Mouse (Mus musculus): ENCODE data around the gene Rgs3. TPM values are rescaled to one million over a fixed set of nuclear protein-coding genes. Genes with fewer than 3 reads are reported as not detected.

Rgs3 gene
- polyA plus RNA-seq, 1 experiment = 46.3 TPM

- DNase-seq (ENCODE audit: extremely low spot score in 1 of 2, low spot score in 1 of 2) = peak in 1 of 2 experiments; percentile 38
These were observed 65.2 kb downstream of the Rgs3 start for GRCm38 (mm10) chr4:62624679-62625450.

DNA sequence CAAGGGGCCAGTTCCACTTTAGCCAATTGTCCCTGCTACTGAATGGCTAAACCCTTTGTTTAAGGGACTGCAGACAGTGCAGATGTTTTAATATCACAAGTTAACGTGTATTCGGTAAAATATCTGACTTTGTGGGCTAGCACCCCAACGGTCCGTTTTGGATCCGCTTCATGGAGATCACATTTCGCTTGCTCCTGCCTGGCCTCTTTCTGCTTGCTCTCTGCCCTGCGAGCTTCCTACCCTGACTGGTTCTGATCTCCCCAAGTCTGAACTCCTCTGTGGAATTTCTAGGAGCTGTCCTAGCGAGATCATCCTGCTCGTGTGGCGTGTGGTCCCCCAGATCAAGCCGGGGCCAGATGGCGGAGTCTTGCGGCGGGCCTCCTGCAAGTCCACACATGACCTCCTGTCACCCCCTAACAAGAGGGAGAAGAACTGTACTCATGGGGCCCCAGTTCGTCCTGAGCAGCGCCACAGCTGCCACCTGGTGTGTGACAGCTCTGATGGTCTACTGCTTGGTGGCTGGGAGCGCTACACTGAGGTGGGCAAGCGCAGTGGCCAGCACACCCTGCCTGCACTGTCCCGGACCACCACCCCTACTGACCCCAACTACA, 65.9 kb downstream of the Rgs3 start:
- DNase-seq (ENCODE audit: extremely low spot score in 1 of 2, low spot score in 1 of 2) = no peak

- no peak for DNase-seq (ENCODE audit: extremely low spot score in 1 of 2, low spot score in 1 of 2)
These were observed 66.8 kb downstream of the Rgs3 start for GRCm38 (mm10) chr4:62626228-62627026.

DNA sequence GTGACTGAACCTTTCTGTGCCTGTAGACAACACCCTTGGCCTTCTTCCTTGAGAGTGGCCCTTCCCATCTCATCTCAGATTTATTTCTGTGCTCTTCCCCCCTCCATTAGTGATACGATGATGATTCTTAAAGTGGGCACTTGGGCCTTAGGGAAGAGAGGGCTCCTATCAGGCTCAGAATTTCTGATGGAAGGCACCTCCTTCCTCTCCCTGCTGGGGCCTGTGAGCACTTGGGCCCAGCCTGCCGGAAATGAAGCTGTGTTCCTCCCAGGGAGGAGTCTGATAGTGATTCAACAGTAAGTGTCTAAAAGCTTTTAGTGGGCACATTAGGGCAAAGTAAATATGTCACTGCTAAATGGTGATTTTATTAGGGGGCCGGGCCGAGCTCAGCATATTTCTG, 67.7 kb downstream of the Rgs3 start:
- DNase-seq (ENCODE audit: extremely low spot score in 1 of 2, low spot score in 1 of 2) = no peak

GRCm38 (mm10) chr4:62628547-62628946, 68.9 kb downstream of the Rgs3 start:
- DNase-seq (ENCODE audit: extremely low spot score in 1 of 2, low spot score in 1 of 2) = no peak

GRCm38 (mm10) chr4:62629461-62629860, 69.8 kb downstream of the Rgs3 start:
- DNase-seq (ENCODE audit: extremely low spot score in 1 of 2, low spot score in 1 of 2) = no peak

- DNase-seq (ENCODE audit: extremely low spot score in 1 of 2, low spot score in 1 of 2) = no peak
These were observed 70.3 kb downstream of the Rgs3 start for GRCm38 (mm10) chr4:62629905-62630304.

DNA sequence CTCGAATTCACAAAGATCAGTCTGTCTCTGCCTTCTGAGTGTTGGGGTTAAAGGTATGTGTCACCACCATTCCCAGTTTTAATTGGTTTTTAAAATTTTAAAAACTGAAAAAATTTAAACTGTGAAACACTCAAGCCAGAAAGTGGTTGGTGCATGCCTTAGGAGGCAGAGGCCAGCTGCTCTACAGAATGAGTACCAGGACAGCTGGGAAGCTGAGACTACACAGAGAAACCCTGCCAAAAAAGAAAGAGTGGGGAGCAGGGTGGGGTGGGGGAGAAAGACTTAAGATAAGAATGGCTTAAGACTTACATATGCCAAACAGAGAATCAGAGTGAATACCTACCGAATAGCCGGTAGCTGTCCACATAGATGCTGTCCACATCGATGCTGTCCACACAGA, 73.6 kb downstream of the Rgs3 start:
- DNase-seq (ENCODE audit: extremely low spot score in 1 of 2, low spot score in 1 of 2) = no peak

DNA sequence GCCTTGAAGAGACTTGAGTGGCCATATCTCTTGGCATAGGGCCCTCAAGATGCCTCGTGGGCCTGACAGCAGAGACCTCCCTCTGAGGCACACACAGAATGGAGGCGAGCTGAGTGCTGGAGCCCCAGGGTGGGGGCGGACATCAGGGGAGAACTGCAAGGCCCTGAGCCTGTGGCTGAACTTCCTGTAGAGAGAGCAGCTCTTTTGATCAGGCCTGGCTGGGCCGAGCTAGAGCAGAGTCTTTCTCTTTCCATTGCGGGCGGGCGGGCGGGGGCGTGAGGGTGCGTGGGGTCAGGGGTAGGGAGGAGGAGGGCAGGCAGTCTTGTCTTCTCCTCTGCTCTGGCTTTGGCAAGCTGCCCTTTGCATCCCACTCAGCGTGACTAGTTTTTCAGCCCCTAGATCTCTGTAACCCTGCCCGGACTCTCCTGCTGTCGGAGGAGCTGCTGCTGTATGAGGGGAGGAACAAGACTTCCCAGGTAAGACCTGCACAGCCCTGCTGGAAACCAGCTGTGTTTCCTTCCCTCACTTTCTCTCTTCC, 74.5 kb downstream of the Rgs3 start:
- no peak for DNase-seq (ENCODE audit: extremely low spot score in 1 of 2, low spot score in 1 of 2)

DNA sequence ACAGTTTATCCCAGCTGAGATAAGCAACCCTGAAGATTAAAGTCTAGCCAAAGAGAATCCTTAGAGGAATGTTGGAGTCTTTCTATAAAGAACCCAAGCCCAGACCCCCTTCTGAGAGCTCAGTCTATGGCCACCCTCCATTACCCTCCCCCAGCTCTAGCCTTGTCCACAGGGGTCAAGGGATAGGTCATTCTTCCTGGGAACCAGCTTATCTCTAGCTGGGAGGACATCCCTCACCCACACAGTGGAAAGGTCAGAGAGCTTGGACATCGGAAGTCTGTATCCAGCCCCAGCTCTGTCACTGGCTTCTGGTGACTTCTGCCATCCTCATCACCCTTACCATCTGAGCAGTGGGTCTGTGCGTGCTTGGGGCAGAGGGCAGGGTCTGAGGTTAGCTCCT, 75.2 kb downstream of the Rgs3 start:
- DNase-seq (ENCODE audit: extremely low spot score in 1 of 2, low spot score in 1 of 2) = no peak

- no peak for DNase-seq (ENCODE audit: extremely low spot score in 1 of 2, low spot score in 1 of 2)
These were observed 76.4 kb downstream of the Rgs3 start for GRCm38 (mm10) chr4:62636047-62636446.

DNA sequence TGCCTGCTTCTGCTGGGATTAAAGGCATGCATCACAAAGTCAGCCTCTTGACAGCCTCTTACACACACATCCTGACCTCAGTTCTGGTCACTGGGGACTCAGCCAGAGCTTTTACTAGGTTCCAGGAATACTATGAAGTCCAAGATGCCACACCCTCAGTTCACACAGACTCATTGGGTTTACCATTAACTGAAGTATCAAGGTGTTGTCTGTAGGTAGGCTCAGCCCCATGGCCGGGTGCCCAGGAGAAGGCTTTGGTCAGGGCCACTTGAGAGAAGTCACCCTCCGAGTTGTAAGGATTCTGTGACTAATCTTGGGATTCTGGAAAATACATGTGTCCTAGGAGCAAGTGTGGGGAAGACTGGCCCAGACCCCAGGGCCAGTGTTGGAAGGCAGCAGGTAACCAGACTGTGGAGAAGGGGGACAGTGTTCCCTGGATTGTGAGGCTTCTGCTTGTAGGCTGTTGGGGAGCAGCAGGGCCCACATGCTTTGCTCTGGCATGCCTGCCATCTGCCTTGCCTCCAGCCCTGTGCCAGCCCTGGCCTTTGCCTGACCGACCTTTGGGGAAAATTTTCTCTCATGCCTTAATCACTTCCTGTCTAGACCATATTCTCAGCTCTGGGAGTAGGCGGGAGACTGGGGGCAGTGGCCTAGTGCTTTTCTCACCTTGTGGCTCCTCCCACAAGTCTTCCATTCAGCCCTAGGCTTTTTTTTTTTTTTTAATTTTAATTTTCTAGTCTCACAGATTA, 78.4 kb downstream of the Rgs3 start:
- DNase-seq (ENCODE audit: extremely low spot score in 1 of 2, low spot score in 1 of 2) = no peak

DNA sequence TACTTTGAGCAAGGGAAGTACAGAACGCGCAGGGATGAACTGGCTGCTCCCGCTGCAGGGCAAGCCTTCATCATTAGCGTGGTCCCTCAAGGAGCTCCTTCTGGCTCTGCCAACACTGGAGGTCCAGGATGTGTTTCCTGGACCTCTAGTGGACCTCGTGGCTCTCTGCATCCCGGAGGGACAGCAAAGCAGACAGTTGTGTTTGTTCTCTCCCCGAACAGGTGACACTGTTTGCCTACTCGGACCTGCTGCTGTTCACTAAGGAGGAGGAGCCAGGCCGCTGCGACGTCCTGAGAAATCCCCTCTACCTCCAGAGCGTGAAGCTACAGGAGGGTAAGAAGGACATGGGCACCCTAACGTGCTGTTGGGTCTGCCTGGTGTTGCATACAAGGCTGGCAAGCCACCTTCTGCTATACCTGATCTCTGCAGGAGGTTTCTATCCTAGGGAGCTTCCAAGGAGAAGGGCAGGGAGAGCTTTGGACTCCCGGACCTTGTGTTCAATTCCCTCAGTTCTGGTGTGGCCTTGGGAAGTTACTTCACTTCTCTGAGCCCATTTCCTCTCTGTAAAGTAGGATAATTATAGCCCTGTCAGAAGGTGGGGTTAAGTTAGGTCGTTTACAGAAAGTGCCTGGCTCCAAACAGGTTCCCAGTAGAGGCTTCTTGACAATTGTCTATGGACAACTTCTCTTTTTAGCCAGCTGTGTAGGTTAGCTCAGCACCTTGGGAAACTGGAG, 81.0 kb downstream of the Rgs3 start:
- DNase-seq (ENCODE audit: extremely low spot score in 1 of 2, low spot score in 1 of 2) = no peak

DNA sequence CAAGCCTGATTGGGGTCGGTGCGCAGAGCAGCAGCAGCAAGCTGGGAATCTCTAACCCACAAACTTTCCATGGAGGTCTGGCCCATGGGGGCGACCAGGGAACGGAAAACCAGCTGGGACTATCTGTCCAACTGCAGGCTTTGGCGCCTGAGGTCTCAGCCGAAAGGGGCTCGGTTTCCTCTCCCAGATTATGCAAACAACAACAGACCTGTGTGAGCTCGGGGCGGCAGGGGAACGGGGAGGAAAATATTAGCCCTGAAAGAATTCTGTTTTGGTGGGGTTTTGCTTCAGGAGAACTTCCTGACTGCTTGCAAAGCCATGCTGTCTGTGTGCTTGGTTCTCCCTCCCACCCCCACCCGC, 81.6 kb downstream of the Rgs3 start:
- DNase-seq (ENCODE audit: extremely low spot score in 1 of 2, low spot score in 1 of 2) = no peak

- DNase-seq (ENCODE audit: extremely low spot score in 1 of 2, low spot score in 1 of 2) = no peak
These were observed 82.0 kb downstream of the Rgs3 start for GRCm38 (mm10) chr4:62641656-62642055.

GRCm38 (mm10) chr4:62643401-62643800, 83.8 kb downstream of the Rgs3 start:
- no peak for DNase-seq (ENCODE audit: extremely low spot score in 1 of 2, low spot score in 1 of 2)

DNA sequence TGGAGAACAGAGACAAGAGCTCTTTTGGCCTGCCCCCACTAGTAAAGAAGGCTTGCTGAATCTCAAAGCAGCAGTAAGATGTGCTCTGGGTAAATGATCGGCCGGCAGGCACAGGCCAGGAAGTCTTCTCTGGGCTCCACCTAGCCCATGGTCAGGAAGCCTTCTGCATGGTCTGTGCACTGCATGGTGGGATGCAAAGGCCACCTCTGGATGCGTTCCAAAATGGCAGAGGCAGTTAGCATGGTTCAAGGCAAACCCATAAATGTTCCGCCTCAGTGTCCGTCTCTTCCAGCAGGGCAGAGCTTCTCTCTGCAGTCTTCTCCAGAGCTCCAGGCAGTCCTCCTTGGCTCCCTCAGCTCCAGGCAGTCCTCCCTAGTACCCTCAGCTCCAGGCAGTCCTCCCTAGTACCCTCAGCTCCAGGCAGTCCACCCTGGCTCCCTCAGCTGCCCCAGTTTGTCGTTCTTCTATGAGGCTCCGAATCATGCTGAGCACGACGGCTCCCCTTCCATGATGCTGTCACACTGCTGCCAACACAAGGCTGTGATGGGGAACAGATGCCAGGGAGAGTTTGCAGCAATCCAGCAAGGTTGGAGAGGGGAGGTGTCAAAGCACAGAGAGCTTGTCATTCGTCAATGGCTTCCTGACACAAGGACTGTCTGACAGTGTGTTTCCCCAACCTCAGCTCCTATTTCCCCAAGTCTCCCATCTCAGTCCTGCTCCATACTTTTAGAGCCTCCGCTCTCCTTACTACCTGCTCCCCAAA, 84.6 kb downstream of the Rgs3 start:
- peak in 1 of 2 experiments; percentile 40 for DNase-seq (ENCODE audit: extremely low spot score in 1 of 2, low spot score in 1 of 2)

- no peak for DNase-seq (ENCODE audit: extremely low spot score in 1 of 2, low spot score in 1 of 2)
These were observed 87.1 kb downstream of the Rgs3 start for GRCm38 (mm10) chr4:62646556-62647248.

- no peak for DNase-seq (ENCODE audit: extremely low spot score in 1 of 2, low spot score in 1 of 2)
These were observed 89.2 kb downstream of the Rgs3 start for GRCm38 (mm10) chr4:62648848-62649247.

Measured in frontal cortex, adult 2 months (tissue).